Mouse (Mus musculus) megakaryocyte progenitor cell, adult 5-6 weeks (primary cell): Measurements from ENCODE around the gene Cmc1. TPM values are rescaled to one million over a fixed set of nuclear protein-coding genes. Genes with fewer than 3 reads are reported as not detected.

Source experiments
- ATAC-seq: replicated peaks from 2 replicates; pipeline ENCODE4 v1.8.0; 2016; ENCODE audit warnings: mild to moderate bottlenecking, moderate TSS enrichment, inconsistent platforms; ENCODE audit not compliant: poor library complexity
- total RNA-seq, 2 experiments: library from RNA; stranded (forward) in 1 of 2; stranded (reverse) in 1 of 2; fragments of 157-497, 149-512 nt in 1 of 2; fragments of 200-1000 nt in 1 of 2; gene quantifications; 2 replicates each; pipeline versions ENCODE4 v1.2.3 to v1.2.4; 2015 to 2017

Cmc1 gene
- 67.1 and 74.9 TPM in 2 replicates for total RNA-seq (2015)
- 49.8 and 64.3 TPM in 2 replicates for total RNA-seq (2017)

- ATAC-seq: peak; percentile 82
Measured at GRCm38 (mm10) chr9:118149407-118150402, at the start of gene Cmc1. Gene Cmc1 (minus strand): TSS chr9:118150177.

GRCm38 (mm10) chr9:118198557-118198956, 48.6 kb upstream of the Cmc1 start:
- ATAC-seq: no peak

DNA sequence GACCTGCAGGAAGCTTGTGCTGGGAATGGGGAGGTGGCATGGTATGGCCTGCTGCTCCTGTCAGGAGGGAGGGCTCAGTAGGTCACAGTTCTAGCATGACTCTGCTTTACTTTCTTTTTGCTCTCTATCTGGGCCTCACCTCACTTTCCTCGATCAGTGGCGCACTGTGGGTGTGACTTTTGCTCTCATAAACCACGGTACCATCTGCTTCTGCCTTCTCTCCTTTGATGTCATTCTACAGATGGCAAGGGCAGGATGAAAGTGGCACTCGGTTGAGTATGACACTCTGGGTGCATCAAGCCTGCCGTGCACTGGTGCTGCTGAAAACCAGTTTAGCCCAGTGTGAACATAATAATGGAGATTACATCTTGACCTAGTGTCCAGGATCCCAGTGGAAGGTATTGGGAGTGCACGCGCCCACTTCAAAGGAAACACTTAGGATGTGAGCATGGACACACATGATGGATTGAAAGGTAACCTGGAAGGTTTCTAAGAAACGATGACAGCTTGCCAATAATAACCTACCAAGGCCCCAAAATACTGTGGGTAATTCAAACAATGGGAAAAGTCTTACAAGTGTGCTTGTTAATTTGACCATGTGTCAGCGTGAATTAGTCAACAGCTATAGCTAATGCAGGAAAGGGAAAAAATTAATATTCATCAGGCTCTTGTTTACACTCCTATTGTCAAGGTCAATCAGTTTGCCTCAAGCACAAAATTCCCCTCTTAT, 46.8 kb upstream of the Cmc1 start:
- no peak for ATAC-seq

GRCm38 (mm10) chr9:118193263-118193662, 43.3 kb upstream of the Cmc1 start:
- no peak for ATAC-seq

GRCm38 (mm10) chr9:118191276-118191675, 41.3 kb upstream of the Cmc1 start:
- ATAC-seq: no peak

DNA sequence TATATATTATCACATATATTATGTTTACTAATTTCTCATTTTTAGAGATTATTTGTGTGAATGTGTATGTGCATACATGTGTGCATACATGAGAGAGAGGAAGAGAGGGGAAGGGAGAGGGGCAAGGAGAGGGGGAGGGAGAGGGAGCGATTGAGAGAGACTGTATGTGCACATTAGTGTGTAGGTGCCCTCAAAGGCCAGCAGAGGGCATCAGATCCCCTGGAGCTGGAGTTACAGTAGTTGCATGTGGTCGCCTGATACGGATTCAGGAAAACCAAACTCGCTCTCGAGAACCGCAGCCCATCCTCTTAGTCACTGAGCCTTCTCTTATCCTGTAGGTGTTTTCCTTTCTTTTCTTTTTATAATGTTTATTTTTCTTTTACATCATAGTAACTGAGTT, 38.4 kb upstream of the Cmc1 start:
- no peak for ATAC-seq

GRCm38 (mm10) chr9:118187420-118187819, 37.4 kb upstream of the Cmc1 start:
- ATAC-seq: no peak

GRCm38 (mm10) chr9:118186776-118187175, 36.8 kb upstream of the Cmc1 start:
- ATAC-seq: no peak

GRCm38 (mm10) chr9:118179136-118180025, 29.4 kb upstream of the Cmc1 start:
- no peak for ATAC-seq

GRCm38 (mm10) chr9:118176687-118177086, 26.7 kb upstream of the Cmc1 start:
- ATAC-seq: no peak

DNA sequence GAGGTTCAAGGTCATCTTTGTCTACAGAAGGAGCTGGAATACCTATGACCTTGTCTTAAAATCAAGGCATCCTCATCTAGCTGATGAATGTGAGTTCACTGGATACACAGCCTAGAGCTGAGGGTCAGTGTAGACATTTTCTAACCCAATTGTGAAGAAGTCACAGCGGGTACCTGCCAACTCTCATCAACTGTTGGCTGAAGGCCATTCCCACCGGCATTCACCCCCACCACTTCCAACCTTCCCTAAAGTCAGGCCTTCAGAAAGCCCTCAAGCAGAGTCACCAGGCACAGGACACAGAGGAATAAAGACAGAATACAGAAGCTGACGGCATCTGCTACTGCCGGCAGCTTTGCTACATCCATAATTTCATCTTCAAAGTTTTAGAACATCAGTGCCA, 25.4 kb upstream of the Cmc1 start:
- ATAC-seq: no peak

GRCm38 (mm10) chr9:118173086-118173485, 23.1 kb upstream of the Cmc1 start:
- no peak for ATAC-seq

DNA sequence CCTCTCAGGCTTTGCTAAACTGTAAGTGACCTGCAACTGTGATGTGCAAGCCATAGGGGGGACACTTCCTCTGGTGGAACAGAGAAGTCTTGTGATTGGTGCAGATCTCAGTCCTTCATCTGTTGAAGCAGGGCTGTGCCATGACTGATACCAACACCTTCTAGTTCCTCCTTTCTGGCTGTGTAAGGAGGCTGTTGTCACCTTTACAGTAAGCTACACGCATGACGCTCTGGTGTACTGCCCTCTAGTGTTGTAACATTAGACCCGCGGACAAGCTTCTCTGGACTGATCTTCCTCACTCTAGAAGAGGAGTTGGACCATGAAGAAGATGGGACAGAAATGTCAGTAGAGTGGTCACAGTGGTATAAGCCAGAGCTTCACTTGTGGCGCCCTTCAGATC, 18.6 kb upstream of the Cmc1 start:
- ATAC-seq: peak; percentile 98

DNA sequence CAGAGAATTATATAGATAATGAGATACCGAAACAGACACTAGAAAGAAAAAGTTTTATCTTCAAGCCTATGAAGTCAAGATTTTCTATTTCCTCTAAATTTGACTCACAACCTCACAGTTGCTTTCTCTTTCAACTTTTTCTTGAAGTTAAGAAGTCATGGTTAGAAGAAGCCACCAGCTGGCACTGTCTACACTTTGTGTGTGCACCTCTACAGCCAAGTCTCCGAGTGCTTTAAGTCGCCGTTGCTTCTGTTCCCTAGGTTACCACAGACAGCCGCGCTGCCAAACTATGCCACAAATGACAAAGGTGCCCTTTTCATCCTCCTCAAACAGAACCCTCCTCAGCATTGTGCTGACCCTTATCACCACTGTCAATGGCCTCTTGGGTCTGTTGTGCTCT, 17.6 kb upstream of the Cmc1 start:
- no peak for ATAC-seq

- no peak for ATAC-seq
Measured at GRCm38 (mm10) chr9:118161536-118161935, 11.6 kb upstream of the Cmc1 start.

DNA sequence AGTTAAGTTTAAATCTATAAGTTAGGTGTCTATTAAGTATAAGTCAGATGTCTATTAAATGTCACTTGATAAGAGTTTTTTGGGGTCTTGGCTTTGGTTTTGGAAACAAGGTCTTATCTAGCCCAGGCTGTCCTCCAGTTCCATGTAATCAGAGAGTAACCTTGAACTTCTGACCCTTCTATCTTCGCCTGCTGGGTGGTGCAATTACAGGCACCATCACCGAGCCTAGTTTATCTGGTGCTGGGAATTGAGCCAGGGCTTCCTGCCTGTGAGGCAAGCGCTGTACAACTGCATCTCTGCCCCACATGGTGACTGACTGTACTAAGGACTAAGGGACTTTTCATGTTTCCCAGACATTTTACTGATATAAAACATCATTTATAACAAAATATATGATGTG, 10.0 kb upstream of the Cmc1 start:
- ATAC-seq: peak; percentile 77

GRCm38 (mm10) chr9:118158201-118158600, 8.2 kb upstream of the Cmc1 start:
- ATAC-seq: no peak

DNA sequence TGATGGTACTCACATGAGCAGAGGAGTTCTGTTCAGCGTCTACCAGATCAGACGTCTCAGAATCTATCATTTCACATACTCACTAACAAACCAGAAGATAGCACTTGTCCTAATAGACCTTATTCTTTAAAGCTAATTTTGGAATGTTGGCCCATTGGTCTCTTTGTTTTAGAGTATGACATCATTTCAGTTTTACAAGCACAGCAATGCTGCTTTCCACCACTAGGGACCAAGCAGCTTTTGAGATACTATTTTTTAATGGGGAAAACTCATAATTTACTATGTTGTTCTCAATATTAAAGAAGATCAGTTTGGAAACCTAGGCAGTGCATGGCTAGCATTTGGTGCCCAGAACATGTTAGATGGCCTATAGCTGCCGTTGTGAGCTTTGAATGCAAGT, 7.3 kb upstream of the Cmc1 start:
- ATAC-seq: peak; percentile 78

DNA sequence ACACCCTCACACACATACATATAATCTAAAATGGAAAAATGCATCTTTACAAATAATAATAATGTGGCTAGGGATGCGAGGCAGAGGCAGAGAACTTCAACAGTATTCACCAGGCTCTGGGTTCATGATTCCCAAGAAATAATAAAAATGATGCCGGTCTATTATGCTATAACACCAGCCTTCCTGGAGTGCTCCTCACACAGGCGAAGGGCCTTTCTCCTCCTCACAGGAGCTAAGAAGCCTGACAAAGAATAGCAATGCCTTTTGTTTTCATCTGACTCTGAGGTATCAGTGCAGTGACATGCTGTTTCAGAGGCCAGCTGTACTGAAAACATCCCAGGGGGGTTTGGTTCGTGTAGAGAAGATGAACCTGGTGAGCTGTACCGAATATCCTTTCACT, 4.7 kb upstream of the Cmc1 start:
- no peak for ATAC-seq

DNA sequence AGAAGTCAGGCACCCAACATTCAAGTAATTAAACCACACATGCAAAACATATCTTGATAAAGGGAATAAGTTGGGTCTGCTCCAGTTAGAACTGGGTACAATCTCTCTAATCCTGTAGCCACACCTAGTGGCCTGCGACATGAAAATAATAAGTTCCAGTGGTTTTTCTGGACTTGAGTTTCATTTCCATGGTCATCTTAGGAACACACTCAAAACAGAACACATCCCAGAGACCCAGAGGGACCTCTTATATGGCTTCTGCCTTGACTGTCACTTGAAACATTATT, 1.2 kb upstream of the Cmc1 start:
- ATAC-seq: 0 out of 2 replicates have a peak, but pooled peaks have one; percentile 10
